Mouse (Mus musculus) cerebellum, adult 2 months (tissue): Measurements from ENCODE around the gene Srgap2.

Source experiments
- CTCF ChIP-seq: fragments of 200-500 bp; IDR thresholded peaks from 2 replicates; pipeline ENCODE4 v1.5.1; 2011; ENCODE audit warnings: low read depth, mild to moderate bottlenecking, control low read depth, low read length, moderate library complexity, borderline replicate concordance; ENCODE audit not compliant: insufficient read depth
- POLR2A ChIP-seq: fragments of 200-500 bp; IDR thresholded peaks from 2 replicates; pipeline ENCODE4 v1.6.1; 2011; ENCODE audit warnings: low read length, control low read depth, borderline replicate concordance; ENCODE audit not compliant: insufficient read depth

- no peak for TF ChIP-seq POLR2A
- no peak for TF ChIP-seq CTCF
Observed at GRCm38 (mm10) chr1:131400844-131401243, 126.3 kb downstream of the Srgap2 start.
